Mouse (Mus musculus): Measurements from ENCODE around the gene Stard13.

Gene Stard13

GRCm38 (mm10) chr5:151055426-151056090 is 178.1 kb downstream of the Stard13 start:
- DNase-seq, result no peak

- peak; percentile 45 for DNase-seq
Measured at GRCm38 (mm10) chr5:151054743-151055114, 178.9 kb downstream of the Stard13 start.

GRCm38 (mm10) chr5:151054100-151054742 is 179.4 kb downstream of the Stard13 start:
- DNase-seq, result no peak

- no peak for DNase-seq
Measured at GRCm38 (mm10) chr5:151053190-151053589, 180.4 kb downstream of the Stard13 start.

GRCm38 (mm10) chr5:151052331-151052730 is 181.3 kb downstream of the Stard13 start:
- no peak for DNase-seq

GRCm38 (mm10) chr5:151047488-151047887 is 186.1 kb downstream of the Stard13 start:
- peak; percentile 48 for DNase-seq

- DNase-seq, result peak; percentile 68
Measured at GRCm38 (mm10) chr5:151046917-151047316, 186.7 kb downstream of the Stard13 start.

- DNase-seq, result no peak
Measured at GRCm38 (mm10) chr5:151046131-151046530, 187.5 kb downstream of the Stard13 start.

GRCm38 (mm10) chr5:151042911-151043310 is 190.7 kb downstream of the Stard13 start:
- no peak for DNase-seq

GRCm38 (mm10) chr5:151037871-151038270 is 195.8 kb downstream of the Stard13 start:
- no peak for DNase-seq

GRCm38 (mm10) chr5:151034715-151035512 is 198.7 kb downstream of the Stard13 start:
- no peak for DNase-seq

GRCm38 (mm10) chr5:151028906-151029305 is 204.7 kb downstream of the Stard13 start:
- no peak for DNase-seq

- no peak for DNase-seq
Measured at GRCm38 (mm10) chr5:151027171-151027570, 206.5 kb downstream of the Stard13 start.

- DNase-seq, result no peak
Measured at GRCm38 (mm10) chr5:151026069-151026468, 207.6 kb downstream of the Stard13 start.

GRCm38 (mm10) chr5:151024483-151024882 is 209.2 kb downstream of the Stard13 start:
- DNase-seq, result no peak

- DNase-seq, result peak; percentile 37
Measured at GRCm38 (mm10) chr5:151023461-151023860, 210.2 kb downstream of the Stard13 start.

- no peak for DNase-seq
Measured at GRCm38 (mm10) chr5:151022939-151023338, 210.7 kb downstream of the Stard13 start.

- DNase-seq, result no peak
Measured at GRCm38 (mm10) chr5:151022026-151022425, 211.6 kb downstream of the Stard13 start.

GRCm38 (mm10) chr5:151020831-151021230 is 212.8 kb downstream of the Stard13 start:
- DNase-seq, result no peak

- DNase-seq, result no peak
Measured at GRCm38 (mm10) chr5:151020031-151020820, 213.4 kb downstream of the Stard13 start.

GRCm38 (mm10) chr5:151018959-151019358 is 214.7 kb downstream of the Stard13 start:
- DNase-seq, result no peak

GRCm38 (mm10) chr5:151018450-151018849 is 215.2 kb downstream of the Stard13 start:
- no peak for DNase-seq

- DNase-seq, result no peak
Measured at GRCm38 (mm10) chr5:151004216-151004755, 229.3 kb downstream of the Stard13 start.

Measured in kidney, postnatal 10 days (tissue).